Mouse (Mus musculus): Measurements from ENCODE around the gene Themis2.
A peak's percentile ranks its signal among the peaks of the same experiment; 100 is the strongest.

Gene Themis2

DNA sequence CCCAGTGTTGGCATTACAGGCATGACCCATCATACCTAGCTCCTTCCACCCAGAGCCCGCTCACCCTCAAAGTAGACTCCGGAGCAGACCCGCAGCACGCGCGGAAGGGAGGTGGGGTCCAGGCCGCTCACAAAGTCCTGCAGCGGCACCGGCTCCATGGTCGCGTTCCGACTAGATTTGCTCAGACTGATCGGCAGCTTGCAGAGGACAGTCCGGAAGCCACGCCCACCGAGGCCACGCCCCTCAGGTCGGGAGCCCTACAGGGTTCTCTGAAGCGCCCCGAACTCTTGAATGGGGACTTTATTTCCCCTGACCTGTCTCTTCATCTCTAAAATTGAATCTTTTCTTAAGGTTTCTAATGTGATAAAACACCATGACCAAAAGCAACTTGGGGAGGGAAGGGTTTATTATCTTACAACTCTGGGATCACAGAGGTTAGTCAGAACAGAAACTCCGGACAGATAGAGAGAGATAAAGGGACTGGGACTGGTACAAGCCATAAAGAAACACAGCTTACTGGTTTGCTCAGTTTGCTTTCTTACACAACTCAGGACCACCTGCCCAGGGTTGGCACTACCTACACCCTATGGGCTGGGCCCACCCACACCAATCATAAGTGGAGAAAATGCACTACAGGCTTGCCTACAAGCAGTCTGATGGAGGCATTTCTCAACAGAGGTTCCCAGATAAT is at the start of gene Themis2:
Gene Themis2 (minus strand): TSS at position 192 of the 691 bp plus-strand sequence.
- peak; percentile 85 for DNase-seq

DNA sequence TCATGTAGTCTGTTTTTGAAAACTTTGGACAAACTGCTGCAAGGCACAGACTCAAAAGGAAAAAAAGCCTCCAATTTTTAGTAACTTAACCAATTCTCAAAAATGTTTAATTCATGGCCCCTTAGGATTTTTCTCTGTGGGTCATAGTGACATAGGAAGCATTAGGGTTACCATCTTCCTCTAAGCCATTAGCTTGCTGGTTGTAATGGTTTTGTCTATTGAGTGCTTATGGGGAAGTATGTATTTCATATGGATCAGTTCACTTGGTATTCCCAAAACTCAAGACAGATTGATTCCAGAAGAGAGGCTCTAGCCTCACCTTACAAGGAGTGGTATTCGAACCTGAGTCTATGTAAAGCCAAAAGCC is 47.5 kb upstream of the Themis2 start:
- DNase-seq = no peak

DNA sequence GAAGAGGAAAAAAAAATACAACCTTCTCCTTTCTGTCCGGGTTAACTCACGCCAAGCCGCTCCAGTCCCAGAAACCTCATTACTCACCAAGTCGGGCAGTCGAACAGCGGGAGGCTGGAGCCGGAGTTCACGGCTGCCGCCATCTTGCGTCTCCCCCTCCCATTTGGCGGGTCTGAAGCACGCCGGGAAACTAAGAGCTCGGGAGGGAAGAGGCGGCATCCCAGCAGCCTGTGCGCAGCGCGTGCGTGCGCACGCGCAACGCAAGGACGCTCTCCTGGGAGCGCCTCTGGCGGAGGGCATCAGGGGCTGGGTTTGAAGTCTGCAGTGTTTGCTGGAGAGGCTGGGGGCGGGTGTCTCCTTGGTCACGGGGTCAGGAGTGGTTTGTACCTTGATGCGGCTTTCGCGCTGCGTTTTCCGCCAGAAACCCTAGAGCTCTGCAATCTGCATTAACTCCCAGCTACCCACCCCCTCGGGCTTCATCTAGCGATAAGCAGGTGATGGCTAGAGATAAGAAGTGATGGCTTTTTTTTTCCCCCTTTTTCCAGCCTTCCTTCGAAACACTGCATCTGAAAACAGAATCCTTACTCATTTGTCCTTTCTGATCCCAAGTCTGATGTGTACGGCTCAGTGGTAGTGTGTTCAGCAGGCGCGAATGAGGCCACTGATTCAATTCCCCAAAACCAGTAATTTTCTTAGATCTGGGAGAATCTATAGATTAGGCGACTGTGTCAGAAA is 47.0 kb upstream of the Themis2 start, which contains the start of gene Ppp1r8:
Gene Ppp1r8 (minus strand): TSS at position 200 of the 735 bp plus-strand sequence.
- DNase-seq = peak; percentile 92

DNA sequence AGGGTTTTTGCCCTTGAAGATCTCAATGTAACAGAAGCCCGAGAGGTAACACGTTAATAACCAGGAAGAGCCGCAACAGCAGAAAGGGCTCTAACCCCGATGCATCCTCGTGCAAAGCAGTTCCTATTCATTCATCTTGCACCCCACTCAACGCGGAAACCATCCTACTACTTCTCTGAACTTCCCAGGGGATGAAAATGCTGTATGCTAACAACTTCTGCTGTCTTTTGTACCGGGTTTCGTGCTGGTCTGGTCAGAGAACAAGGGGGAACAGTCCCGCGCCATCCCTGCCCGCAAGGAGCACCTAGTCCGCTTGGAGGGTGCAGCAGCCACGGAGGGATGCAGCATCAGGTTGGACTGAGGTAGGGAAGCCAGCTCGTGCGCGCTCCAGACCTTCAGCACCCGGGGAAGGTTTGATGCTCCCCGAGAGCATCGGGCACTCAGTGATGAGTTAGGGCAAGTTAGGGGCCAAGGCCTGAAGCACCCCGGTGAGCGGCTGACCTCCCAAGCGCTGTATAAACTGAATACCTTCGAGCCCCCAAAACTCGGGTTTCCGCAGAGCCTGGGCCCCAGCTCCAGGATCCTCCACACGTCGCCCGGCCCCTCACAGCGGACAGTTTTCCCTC is 46.2 kb upstream of the Themis2 start:
- peak; percentile 40 for DNase-seq

DNA sequence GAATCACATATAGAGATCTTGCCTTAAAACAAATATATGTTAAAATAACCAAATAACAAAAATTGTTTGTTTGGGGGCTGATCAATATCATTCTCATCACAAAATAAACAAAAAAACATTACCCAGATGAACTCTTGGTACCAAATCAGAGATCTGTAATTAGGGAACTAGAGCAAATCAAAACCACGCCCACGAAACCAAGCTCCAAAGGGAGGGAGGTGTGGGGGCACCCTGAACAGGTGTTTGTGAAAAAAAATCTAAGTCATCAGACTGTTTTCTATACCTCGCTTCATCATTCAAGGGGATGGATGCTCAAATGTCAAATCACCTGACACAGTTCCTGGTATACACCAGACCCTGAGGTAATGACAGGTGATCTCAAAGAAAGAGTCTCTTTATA is 45.3 kb upstream of the Themis2 start:
- DNase-seq = no peak

DNA sequence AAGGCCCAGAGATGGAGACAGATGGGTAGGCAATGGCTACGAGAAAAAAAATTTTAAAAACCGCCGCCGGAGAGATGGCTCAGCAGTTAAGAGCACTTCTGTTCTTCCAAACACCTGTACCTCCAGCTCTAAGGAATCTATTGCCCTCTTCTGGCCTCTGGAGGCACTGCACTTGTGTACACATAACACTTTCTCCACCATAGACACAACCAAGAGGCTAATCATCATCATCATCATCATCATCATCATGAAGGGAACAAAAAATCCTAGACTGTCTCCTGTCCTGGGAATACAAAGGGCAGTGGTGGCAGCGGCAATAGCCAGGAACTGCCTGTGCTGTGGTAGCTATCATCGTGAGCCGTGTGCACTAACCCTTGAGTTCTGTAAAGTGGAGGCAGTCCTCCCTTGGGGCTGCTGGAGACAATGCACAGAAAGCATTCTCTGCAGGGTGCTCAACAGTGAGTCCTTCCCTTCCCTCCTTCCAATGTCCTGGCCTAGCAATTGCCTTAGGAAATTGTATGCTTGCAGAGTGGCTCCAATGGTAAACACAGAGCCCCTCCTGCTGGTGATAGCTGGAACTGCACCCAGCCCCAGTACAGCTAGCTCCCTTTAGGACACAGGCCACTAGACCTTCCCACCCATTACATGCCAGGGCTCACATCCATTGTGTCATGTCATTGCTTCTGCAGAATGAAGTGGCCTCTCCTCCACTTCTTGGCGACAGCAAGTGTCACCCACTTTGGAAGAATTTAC is 27.6 kb upstream of the Themis2 start:
- peak; percentile 85 for DNase-seq

DNA sequence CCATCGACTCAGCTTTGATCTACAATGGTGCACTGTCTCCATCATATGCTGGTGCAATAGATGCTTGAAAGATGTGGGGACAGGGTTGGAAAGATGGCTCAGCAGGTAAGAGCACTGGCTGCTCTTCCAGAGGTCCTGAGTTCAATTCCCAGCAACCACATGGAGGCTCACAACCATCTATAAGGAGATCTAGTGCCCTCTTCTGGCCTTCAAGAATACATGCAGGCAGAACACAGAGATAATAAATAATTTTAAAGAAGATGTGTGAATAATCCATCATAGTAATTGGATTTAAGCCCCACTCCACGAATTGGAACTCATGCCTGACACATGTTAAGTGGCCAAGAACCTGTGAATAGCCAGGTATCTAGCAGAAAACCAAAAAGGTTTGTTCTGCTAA is 22.3 kb upstream of the Themis2 start:
- no peak for DNase-seq

DNA sequence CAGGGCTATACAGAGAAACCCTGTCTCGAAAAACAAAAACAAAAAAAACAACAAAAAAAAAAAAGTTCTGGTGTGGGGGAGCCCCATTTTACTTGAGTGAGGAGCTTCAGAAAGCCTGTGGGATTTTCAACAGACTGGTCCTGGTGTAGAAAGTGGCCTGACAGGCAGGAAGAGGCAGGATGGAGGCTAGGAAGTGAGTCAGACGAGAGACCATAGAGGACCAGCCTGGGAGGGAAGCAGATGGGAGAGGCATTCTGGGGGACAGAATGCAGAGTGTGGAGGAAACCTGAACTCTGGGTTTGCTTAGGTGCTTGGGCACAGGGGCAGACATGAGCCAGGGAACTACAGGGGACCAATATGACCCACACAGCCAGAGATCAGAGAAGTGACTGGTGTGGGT is 20.7 kb upstream of the Themis2 start:
- no peak for DNase-seq

DNA sequence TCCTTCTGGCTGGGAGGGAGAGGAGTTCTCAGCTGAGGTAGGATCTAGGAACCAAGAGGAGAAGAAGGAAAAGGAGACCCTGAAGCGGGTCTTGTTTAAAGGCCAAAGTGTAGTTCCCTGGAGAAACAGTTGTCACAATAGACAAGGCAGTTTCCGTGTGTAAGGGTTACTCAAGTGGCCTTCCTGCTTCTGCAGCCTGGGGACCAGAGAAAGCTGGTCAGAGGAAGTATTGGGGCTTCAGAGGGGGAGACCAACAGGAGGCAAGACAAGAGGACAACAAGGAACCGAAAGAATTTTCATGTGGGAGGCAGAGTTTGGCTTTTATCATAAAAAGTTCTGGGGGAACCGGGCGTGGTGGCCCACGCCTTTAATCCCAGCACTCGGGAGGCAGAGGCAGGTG is 20.2 kb upstream of the Themis2 start:
- DNase-seq = no peak

DNA sequence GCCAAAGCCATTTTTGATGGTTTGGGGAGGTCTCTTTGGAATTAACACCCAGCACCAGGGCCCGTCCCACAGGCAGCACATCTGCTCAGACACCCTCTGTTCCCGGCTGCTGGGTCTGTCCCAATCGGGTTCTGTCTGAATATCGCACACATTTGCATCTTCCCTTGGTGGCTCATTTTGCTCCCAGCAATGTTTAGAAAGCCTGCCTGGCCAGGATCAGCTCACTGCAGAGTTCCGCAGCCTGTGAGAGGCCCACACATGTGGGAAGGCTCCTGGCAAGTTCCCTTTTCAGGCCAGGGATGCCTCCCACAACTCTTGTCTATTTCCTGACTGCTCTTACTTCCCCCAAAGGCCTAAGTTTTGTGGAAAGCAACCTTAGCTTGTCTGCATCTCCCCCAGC is 13.4 kb upstream of the Themis2 start:
- no peak for DNase-seq

DNA sequence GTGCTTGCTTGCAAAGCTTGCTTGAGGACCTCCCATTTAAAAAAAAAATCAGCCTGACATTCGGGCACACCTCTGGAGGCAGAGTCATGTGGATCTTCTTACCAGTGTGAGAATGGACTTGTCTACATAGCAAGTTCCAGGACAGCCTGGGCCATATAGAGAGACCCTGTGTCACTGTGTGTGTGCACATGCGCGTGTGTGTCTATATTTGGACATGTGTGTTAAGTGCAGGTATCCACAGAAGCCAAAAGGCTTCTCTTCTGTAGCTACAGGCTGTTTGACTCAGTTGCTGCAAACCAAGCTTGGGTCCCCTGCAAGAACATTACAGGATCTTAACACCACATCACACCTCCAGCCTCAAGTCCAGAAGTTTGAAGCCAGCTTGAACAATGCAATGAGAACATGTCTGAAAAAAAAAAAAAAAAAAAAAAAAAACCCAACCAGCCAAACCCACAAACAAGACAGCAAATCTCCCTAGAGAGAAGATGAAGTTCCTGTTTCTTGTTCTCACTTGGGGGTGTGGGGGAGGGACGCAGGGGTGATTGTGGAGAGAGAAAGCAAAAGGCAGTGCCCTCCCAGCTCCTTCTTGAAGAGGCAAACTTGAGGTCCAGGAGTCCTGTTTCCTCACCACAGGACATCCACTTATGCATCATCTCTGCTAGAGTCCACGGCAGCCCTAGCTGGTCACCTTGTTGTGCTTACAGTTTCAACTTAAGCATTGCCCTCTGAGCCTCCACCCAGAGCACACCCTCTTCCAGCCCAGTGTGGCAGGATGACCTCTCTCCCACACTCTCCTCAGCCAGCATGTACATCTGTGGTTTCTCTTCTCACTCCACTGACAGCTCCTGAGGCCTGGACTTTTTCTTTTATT is 11.8 kb upstream of the Themis2 start:
- DNase-seq = no peak

DNA sequence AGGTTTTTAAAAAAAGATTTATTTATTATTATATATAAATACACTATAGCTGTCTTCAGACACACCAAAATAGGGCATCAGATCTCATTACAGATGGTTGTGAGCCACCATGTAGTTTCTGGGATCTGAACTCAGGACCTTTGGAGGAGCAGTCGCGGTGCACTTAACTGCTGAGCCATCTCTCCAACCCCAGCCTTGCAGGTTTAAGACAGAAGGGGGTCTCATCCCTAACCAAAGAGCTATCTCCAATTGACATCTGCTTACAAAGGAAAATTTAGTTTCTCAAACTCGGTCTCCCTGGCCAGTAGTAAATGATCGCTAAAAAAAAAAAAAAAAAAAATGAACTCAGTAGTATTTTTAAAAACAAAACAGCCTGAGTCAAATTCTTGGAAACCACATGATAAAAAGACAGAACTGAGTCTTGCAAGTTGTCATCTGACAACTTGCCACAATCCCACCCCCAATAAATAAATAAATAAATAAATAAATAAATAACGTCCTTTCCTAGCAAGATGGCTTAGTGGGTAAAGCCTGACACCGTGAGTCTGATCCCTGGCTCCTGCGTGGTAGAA is 10.5 kb upstream of the Themis2 start:
- DNase-seq = no peak

DNA sequence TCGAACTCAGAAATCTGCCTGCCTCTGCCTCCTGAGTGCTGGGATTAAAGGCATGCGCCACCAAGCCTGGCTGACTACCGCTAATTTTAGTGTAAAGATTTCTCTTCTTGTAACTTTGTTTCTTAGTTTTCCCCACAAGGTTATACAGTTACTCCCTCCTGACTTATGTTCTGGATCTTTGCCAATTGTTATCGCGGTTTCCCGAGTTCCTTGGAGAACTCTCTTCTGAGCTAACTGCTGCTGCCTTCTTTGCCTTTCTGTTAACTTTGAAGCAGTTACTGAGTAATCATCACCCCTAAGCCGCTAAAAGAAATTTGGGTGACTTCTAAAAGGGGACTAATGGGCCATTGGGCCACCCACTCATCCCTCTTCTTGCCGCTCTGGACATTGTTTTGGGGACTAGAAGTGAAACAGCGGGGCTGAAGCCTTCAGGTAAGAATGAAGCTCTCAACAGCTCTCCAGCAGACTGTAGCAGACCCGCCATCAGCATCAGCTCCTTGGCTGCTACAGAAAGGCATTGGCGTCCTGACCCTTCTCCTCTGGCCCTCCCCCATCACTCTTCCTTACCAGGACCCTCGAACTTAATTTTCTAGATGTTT is 9.5 kb upstream of the Themis2 start:
- DNase-seq = no peak

DNA sequence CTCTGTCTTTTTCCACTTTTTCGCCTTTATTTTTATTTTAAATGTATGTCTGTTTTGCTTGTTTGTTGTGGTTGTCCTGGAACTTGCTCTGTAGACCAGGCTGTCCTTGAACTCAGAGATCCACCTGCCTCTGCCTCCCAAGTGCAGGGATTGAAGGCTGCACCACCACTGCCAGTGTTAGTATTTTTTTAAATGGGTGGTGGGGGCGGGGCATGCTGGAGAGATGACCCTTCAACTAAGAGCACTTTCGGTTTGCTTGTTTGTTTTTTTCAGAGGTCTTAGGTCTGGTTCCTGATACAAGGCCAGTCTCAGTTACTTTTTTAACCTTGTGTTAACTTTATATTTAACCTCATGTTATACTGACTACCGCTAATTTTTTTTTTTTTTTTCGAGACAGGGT is 9.0 kb upstream of the Themis2 start:
- DNase-seq = no peak

DNA sequence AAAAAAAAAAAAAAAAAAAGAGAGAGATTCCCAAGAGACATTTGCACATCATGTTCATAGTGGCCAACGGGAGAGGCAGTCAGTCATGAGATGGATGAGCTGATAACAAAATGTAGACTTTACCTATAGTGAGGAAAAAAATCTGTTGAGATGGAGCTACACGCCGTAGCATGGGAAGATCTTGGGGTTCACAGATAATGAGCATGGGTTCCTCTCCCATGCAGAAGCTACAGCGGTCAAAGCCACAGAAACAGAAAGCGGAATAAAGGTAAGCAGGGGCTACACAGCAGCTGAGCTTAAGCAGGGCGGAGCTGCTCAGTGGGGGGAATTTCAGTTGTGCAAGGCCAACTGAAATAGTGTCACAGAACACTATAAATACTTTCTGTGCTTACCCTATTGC is 8.1 kb upstream of the Themis2 start:
- DNase-seq = no peak

DNA sequence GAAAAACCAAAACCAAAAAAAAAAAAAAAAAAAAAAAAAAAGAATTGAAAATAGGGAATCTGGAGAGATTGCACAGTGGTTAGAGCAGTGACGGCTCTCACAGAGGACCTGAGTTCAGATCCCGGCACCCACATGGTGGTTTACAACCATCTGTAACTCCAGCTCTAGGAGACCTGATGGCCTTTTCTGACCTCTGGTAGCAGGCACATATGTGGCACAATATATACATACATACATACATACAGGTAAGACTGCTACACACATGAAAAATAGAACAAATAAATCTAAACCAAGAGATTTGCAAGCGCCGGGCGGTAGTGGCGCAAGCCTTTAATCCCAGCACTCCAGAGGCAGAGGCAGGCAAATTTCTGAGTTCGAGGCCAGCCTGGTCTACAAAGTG is 7.7 kb upstream of the Themis2 start:
- DNase-seq = no peak

DNA sequence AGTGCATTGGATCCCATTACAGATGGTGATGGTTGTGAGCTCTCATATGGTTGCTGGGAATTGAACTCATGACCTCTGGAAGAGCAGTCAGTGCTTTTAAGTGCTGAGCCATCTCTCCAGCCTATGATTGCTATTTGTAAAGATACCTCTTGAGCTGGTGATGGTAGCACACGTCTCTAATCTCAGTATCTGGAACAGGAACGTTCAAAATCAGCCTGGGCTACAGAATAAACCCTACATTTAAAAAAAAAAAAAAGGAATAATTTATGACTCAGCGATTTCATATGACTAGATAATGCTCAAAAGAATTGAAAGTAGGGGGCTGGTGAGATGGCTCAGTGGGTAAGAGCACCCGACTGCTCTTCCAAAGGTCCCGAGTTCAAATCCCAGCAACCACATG is 7.0 kb upstream of the Themis2 start:
- DNase-seq = no peak

DNA sequence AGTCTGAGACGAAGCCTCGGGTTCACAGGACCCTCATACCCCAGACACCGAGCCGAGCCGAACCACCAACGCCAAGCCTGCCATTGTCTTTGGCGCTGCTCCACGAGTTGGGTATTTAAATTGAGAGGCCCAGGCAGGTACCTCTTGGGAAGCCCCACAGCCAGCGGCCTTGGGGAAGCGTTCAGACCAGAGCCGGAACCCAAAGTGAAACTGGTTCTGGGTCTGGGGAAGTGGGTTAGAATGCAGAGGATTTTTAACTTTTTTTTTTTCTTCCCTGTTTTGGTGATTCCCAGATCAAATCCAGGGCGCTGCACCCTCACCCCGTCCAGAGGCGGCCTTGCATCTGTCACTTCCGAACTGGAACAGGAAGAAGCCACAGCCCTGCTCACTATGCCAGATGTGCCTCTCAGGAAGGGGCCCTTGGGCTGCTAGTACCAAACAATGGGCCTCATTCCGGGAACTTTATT is 6.0 kb upstream of the Themis2 start:
- peak; percentile 24 for DNase-seq

DNA sequence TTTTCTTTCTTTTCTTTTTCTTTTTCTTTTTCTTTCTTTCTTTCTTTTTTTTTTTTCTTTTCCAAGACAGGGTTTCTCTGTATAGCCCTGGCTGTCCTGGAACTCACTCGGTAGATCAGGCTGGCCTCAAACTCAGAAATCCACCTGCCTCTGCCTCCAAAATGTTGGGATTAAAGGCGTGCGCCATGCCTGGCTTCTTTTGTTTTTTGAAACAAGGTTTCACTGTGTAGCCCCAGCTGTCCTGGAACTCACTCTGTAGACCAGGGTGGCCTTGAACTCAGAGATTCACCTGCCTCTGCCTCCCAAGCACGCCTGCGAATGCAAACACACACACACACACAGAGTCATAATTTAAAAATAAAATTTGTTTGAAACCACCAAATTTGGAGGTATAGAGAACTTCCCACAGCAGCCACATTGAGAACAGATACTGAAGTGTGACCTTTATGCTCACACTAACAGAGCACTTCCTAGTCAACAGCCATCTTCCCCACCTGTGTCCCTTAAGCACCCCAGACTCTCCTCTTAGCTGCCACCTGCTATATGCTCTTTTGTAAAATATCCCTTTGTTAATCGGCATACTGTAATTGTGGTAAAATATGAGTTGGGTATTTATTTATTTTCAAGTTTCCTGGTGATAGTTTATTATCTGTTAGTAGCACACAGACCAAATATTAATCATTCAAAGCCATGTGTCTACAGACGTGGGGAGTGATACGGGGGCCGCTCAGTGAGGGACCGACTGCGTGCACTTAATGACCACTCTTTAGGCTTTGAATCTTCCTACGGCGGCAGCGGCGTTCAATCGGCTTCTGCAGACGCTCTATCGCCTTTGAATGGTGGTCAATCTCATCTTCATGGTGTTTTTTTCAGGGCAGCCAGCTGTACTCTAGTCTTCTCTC is 5.2 kb upstream of the Themis2 start:
- DNase-seq = no peak

DNA sequence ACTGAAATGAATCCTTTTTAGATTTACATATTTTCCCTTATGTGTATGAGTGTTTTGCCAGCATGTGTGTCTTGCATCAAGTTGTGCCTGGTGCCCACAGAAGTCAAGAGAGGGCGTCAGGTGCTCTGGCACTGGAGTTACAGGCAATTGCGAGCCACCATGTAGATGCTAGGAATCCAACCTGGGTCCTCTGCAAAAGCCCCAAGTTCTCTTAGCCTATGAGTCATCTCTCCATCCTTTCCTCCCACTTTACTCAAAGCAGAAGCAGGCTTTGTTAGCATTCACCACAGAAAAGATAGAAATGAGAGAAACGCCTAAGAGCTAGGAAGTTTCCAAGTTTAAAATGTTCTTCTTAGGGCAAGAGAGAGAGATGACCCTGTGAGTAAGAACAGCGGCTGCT is 3.7 kb upstream of the Themis2 start:
- DNase-seq = no peak
